Mouse (Mus musculus) limb, embryonic 12.5 days (tissue): ENCODE data around the gene Rtn3. TPM values are rescaled to one million over a fixed set of nuclear protein-coding genes. Genes with fewer than 3 reads are reported as not detected.

ENCODE experiments used
- microRNA-seq: library from miRNA; unstranded; fragments of <30 nt; microRNA quantifications from one replicate; pipeline ENCODE4, GENCODE M21; 2017
- polyA plus RNA-seq: library from polyadenylated mRNA; unstranded; fragments of >200 nt; fragmentation: Nextera tagmentation; extraction: Ambion mirVana; gene quantifications from 2 replicates; pipeline ENCODE4 v1.2.1, GENCODE M21; 2016

Rtn3 gene
- polyA plus RNA-seq, 1 experiment from 2014 or later = 99.6 TPM

Small RNAs within 50 kb of the gene (microRNA-seq; reads per million reads assigned to microRNA genes)
- 1.6 reads per million for gene Mir6991

Other genes with a start within 250 kb of the Rtn3 start
- 69.7 and 73.1 TPM in 2 replicates for gene Naa40, start 242.1 kb downstream of the Rtn3 start, polyA plus RNA-seq
- gene Rcor2, start 216.0 kb downstream of the Rtn3 start, polyA plus RNA-seq = 50.9 and 51.1 TPM in 2 replicates
- gene Mark2, start 141.4 kb downstream of the Rtn3 start, polyA plus RNA-seq = 54.4 and 58.5 TPM in 2 replicates
- 41.2 and 45.1 TPM in 2 replicates for gene Spindoc, start 100.3 kb downstream of the Rtn3 start, polyA plus RNA-seq
- gene 2700081O15Rik, start 65.7 kb downstream of the Rtn3 start, polyA plus RNA-seq = 11.0 and 12.0 TPM in 2 replicates
- gene Atl3, start 10.8 kb upstream of the Rtn3 start, polyA plus RNA-seq = 10.8 and 11.9 TPM in 2 replicates
- gene Pla2g16, start 74.2 kb upstream of the Rtn3 start, polyA plus RNA-seq = 6.7 and 7.4 TPM in 2 replicates
- 0.37 and 0.44 TPM in 2 replicates for gene Lgals12, start 123.9 kb upstream of the Rtn3 start, polyA plus RNA-seq
- not detected in 2 replicates for gene Hrasls5, start 129.3 kb upstream of the Rtn3 start, polyA plus RNA-seq
- not detected in 2 replicates for gene Slc22a19, start 228.0 kb upstream of the Rtn3 start, polyA plus RNA-seq